Mouse (Mus musculus) ES-E14 (cell line): ENCODE results near the gene Fdxr. TPM values are rescaled to one million over a fixed set of nuclear protein-coding genes. Genes with fewer than 3 reads are reported as not detected.

Experiments used
- DNase-seq: peaks from one replicate; pipeline ENCODE4 v3.0.0-alpha.2; 2013; ENCODE audit warnings: low read depth, low spot score
- H3K27ac ChIP-seq: 2 replicates; pipeline ENCODE4 v1.5.1; 2012; ENCODE audit warnings: low read depth, mild to moderate bottlenecking, low read length, moderate library complexity, mixed read lengths; ENCODE audit not compliant: poor library complexity, insufficient read depth, severe bottlenecking
- H3K36me3 ChIP-seq: 2 replicates; pipeline ENCODE4 v1.6.1; 2012; ENCODE audit warnings: mild to moderate bottlenecking, low read length, moderate library complexity, mixed read lengths; ENCODE audit not compliant: control insufficient read depth, poor library complexity, insufficient read depth, severe bottlenecking
- H3K4me1 ChIP-seq, 2 experiments: fragments of 150-350 bp in 1 of 2; sonication (generic) in 1 of 2; 2 replicates each; pipeline ENCODE4 v1.6.1; 2012; ENCODE audit warnings: low read length in 2 of 2, mild to moderate bottlenecking in 1 of 2, mixed read lengths in 1 of 2; ENCODE audit not compliant: control insufficient read depth in 2 of 2, insufficient read depth in 2 of 2, poor library complexity in 1 of 2
- H3K4me3 ChIP-seq, 2 experiments: fragments of 150-350 bp in 1 of 2; sonication (generic) in 1 of 2; 2 replicates each; pipeline ENCODE4 v1.5.1; 2012; ENCODE audit warnings: low read length in 2 of 2, low read depth in 1 of 2, mild to moderate bottlenecking in 1 of 2, mixed read lengths in 1 of 2; ENCODE audit not compliant: insufficient read depth in 1 of 2, poor library complexity in 1 of 2, severe bottlenecking in 1 of 2
- H3K9ac ChIP-seq: 2 replicates; pipeline ENCODE4 v1.6.1; 2012; ENCODE audit warnings: low read depth, mild to moderate bottlenecking, low read length, mixed read lengths; ENCODE audit not compliant: poor library complexity, insufficient read depth, severe bottlenecking
- H3K9me3 ChIP-seq: fragments of 150-350 bp; sonication (generic); 2 replicates; pipeline ENCODE4 v1.6.1; 2012; ENCODE audit warnings: low read depth, mild to moderate bottlenecking, low read length; ENCODE audit not compliant: control insufficient read depth, insufficient read depth
- CHD2 ChIP-seq: IDR thresholded peaks from 2 replicates; pipeline ENCODE4 v1.6.1; 2014; ENCODE audit warnings: mild to moderate bottlenecking, low read depth, low read length, inconsistent platforms
- HCFC1 ChIP-seq: IDR thresholded peaks from 2 replicates; pipeline ENCODE4 v1.6.1; 2012; ENCODE audit warnings: low read length, inconsistent platforms, borderline replicate concordance; ENCODE audit not compliant: insufficient read depth
- MAFK ChIP-seq: IDR thresholded peaks from 2 replicates; pipeline ENCODE4 v1.6.1; 2014; ENCODE audit warnings: mild to moderate bottlenecking, low read depth, low read length, inconsistent platforms; ENCODE audit not compliant: insufficient read depth
- ZC3H11A ChIP-seq: IDR thresholded peaks from 2 replicates; pipeline ENCODE4 v1.6.1; 2012; ENCODE audit warnings: low read depth, mild to moderate bottlenecking, inconsistent platforms, low read length, borderline replicate concordance
- ZNF384 ChIP-seq: IDR thresholded peaks from 2 replicates; pipeline ENCODE4 v1.6.1; 2012; ENCODE audit warnings: low read depth, low read length, inconsistent platforms
- in situ Hi-C, 2 experiments: fragments of 600-800 bp; cut with MboI; formaldehyde crosslinking; loops; one replicate each; pipeline ENCODE4 v1.15.1; 2025; ENCODE audit warnings: low sequenced_read_pairs in 2 of 2, inconsistent platforms in 1 of 2; ENCODE audit not compliant: unreplicated experiment in 2 of 2
- total RNA-seq: library from RNA; depleted of rRNA; stranded (reverse); fragments of 300-350 nt; gene quantifications from 2 replicates; pipeline ENCODE4 v1.2.3, GENCODE M21; 2012

Fdxr gene
- total RNA-seq, 1 experiment: 12.1 TPM

- Histone ChIP-seq H3K4me1 (peaks cover 1 to 20% of the 10 kb centered on the region in 2 experiments; a peak in 2 of 4 replicates), H3K36me3 (no peaks in the 10 kb centered on the region), H3K27ac (no peak within 1 kb of the TSS), H3K4me3 (peak within 1 kb of the TSS; percentile 59 to 75), H3K9ac (peak within 1 kb of the TSS; percentile 74), H3K9me3 (no peaks in the 10 kb centered on the region)
- TF ChIP-seq CHD2 (no peak), ZNF384 (no peak), HCFC1 (no peak), ZC3H11A (no peak), MAFK (no peak)
- in situ Hi-C loops: no loop called here
- no peak for DNase-seq
Measured at GRCm38 (mm10) chr11:115297214-115297826, 20.5 kb upstream of the Fdxr start, which contains the start of gene Fads6. TSS of gene Fads6 (minus strand) at chr11:115297663.

DNA sequence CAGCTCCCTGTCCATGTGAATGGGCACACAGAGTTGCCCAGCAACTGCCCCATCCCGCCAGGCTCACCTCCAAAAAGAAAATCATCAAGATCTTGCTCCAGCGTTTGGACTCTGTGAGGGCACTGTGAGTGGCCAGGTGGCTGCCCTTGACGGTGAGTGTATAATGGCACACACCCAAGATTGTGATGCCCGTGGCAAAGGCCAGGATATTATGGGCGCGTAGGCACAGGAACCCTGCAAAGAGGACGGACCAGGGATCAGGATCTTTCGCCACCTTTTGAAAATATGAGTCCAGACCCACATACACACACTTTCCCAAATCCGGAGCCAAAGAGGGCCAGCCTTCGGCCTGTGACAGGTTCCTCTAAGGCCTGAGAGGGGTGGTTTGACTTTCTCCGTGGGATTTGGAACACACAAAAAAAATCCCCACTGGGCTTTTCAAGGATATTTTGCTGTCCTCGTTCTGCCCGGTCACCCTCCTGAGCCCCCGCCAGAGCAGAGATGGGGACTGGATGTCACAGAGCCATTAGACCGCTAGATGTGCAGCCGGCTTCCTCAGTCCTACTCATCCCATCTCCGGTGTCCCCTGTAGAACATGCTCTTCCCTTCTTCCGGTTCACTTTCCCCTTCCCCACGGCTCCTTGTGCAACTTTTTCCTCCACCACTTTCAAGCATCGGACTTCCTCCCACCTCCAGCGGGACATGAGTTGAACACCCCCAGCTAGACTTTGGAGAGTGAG, 19.8 kb upstream of the Fdxr start:
- H3K9me3 ChIP-seq: no peaks in the 10 kb centered on the region
- no peak overlapping the region for H3K27ac ChIP-seq
- no peak for TF ChIP-seq ZC3H11A
- no peak for TF ChIP-seq ZNF384
- TF ChIP-seq MAFK: no peak
- no peak for TF ChIP-seq CHD2
- no peak for TF ChIP-seq HCFC1
- H3K9ac ChIP-seq: peak overlapping the region; percentile 74
- H3K4me3 ChIP-seq: peak overlapping the region; percentile 59 to 75
- H3K36me3 ChIP-seq: no peaks in the 10 kb centered on the region
- H3K4me1 ChIP-seq: peaks cover 3 to 26% of the 10 kb centered on the region in 2 experiments; a peak in 2 of 4 replicates
- in situ Hi-C loops: no loop called here
- DNase-seq: no peak

GRCm38 (mm10) chr11:115295939-115296338, 19.1 kb upstream of the Fdxr start:
- Histone ChIP-seq H3K4me1 (peaks cover 3 to 30% of the 10 kb centered on the region in 2 experiments; a peak in 2 of 4 replicates), H3K9ac (no peak overlapping the region), H3K9me3 (no peaks in the 10 kb centered on the region), H3K27ac (no peak overlapping the region), H3K36me3 (no peaks in the 10 kb centered on the region), H3K4me3 (no peak overlapping the region)
- TF ChIP-seq CHD2 (no peak), ZC3H11A (no peak), MAFK (no peak), ZNF384 (no peak), HCFC1 (no peak)
- in situ Hi-C loops: no loop called here
- DNase-seq: no peak

- Histone ChIP-seq H3K4me3 (no peak overlapping the region), H3K4me1 (peaks cover 3 to 27% of the 10 kb centered on the region in 2 experiments; a peak in 2 of 4 replicates), H3K36me3 (no peaks in the 10 kb centered on the region), H3K9me3 (no peaks in the 10 kb centered on the region), H3K9ac (no peak overlapping the region; the same call in 1 of the 2 replicates), H3K27ac (peak overlapping the region; percentile 71; the same call in 1 of the 2 replicates)
- in situ Hi-C loops: no loop called here
- TF ChIP-seq CHD2 (no peak), MAFK (no peak), HCFC1 (no peak), ZNF384 (no peak), ZC3H11A (no peak)
- DNase-seq: no peak
Measured at GRCm38 (mm10) chr11:115292631-115293375, 16.0 kb upstream of the Fdxr start.
